Mouse (Mus musculus) embryonic fibroblast, embryonic 13.5 days (primary cell): ENCODE data around the gene Trim71. TPM values are rescaled to one million over a fixed set of nuclear protein-coding genes. Genes with fewer than 3 reads are reported as not detected.

ENCODE experiments used
- H3K27ac ChIP-seq: 2 replicates; pipeline ENCODE4 v1.5.1; 2012; ENCODE audit warnings: low read length, control low read depth, inconsistent platforms; ENCODE audit not compliant: insufficient read depth
- H3K4me1 ChIP-seq: 2 replicates; pipeline ENCODE4 v1.6.1; 2011; ENCODE audit warnings: low read length; ENCODE audit not compliant: control insufficient read depth, insufficient read depth
- H3K4me3 ChIP-seq: 2 replicates; pipeline ENCODE4 v1.5.1; 2011; ENCODE audit warnings: mild to moderate bottlenecking, control low read depth, low read length; ENCODE audit not compliant: insufficient read depth
- CTCF ChIP-seq: IDR thresholded peaks from 2 replicates; pipeline ENCODE4 v1.5.1; 2011; ENCODE audit warnings: mild to moderate bottlenecking, control low read depth, low read length, moderate library complexity, borderline replicate concordance; ENCODE audit not compliant: insufficient read depth
- POLR2A ChIP-seq: IDR thresholded peaks from 2 replicates; pipeline ENCODE4 v1.6.1; 2011; ENCODE audit warnings: low read depth, mild to moderate bottlenecking, control low read depth, low read length, moderate library complexity
- polyA plus RNA-seq: library from polyadenylated mRNA; stranded (reverse); fragments of >200 nt; gene quantifications from 2 replicates; pipeline ENCODE4 v1.2.4, GENCODE M21; 2011; ENCODE audit warnings: low read depth; ENCODE audit not compliant: missing spikeins, insufficient read length

Trim71 gene
- polyA plus RNA-seq, 1 experiment: 1.1 TPM

- TF ChIP-seq POLR2A: no peak
- TF ChIP-seq CTCF: no peak
- H3K4me3 ChIP-seq: no peak overlapping the region
- no peaks in the 10 kb centered on the region for H3K4me1 ChIP-seq
- no peak overlapping the region for H3K27ac ChIP-seq
These were observed 14.5 kb upstream of the Trim71 start for GRCm38 (mm10) chr9:114578646-114579045.

GRCm38 (mm10) chr9:114576001-114576400 is 11.8 kb upstream of the Trim71 start:
- Histone ChIP-seq H3K4me3 (no peak overlapping the region), H3K4me1 (no peaks in the 10 kb centered on the region), H3K27ac (no peak overlapping the region)
- TF ChIP-seq CTCF (no peak), POLR2A (no peak)

- Histone ChIP-seq H3K27ac (no peak overlapping the region), H3K4me1 (no peaks in the 10 kb centered on the region), H3K4me3 (no peak overlapping the region)
- TF ChIP-seq POLR2A: no peak
- no peak for TF ChIP-seq CTCF
These were observed 9.4 kb upstream of the Trim71 start for GRCm38 (mm10) chr9:114573528-114573927.

- Histone ChIP-seq H3K27ac (no peak overlapping the region), H3K4me3 (no peak overlapping the region), H3K4me1 (no peaks in the 10 kb centered on the region)
- no peak for TF ChIP-seq POLR2A
- TF ChIP-seq CTCF: no peak
These were observed 4.7 kb upstream of the Trim71 start for GRCm38 (mm10) chr9:114568682-114569474.

GRCm38 (mm10) chr9:114564667-114565066 is 498 bp upstream of the Trim71 start:
- TF ChIP-seq POLR2A: no peak
- no peak for TF ChIP-seq CTCF
- no peak overlapping the region for H3K27ac ChIP-seq
- H3K4me3 ChIP-seq: no peak overlapping the region
- no peaks in the 10 kb centered on the region for H3K4me1 ChIP-seq

GRCm38 (mm10) chr9:114562919-114563751 is 1.0 kb downstream of the Trim71 start:
- Histone ChIP-seq H3K4me1 (no peaks in the 10 kb centered on the region), H3K27ac (no peak overlapping the region; the same call in 1 of the 2 replicates), H3K4me3 (peak overlapping the region; percentile 39)
- TF ChIP-seq POLR2A (no peak), CTCF (no peak)

GRCm38 (mm10) chr9:114562031-114562918 is 1.9 kb downstream of the Trim71 start:
- Histone ChIP-seq H3K4me3 (peak overlapping the region; percentile 44), H3K27ac (no peak overlapping the region), H3K4me1 (no peaks in the 10 kb centered on the region)
- no peak for TF ChIP-seq CTCF
- TF ChIP-seq POLR2A: no peak

- TF ChIP-seq POLR2A: no peak
- TF ChIP-seq CTCF: no peak
- no peaks in the 10 kb centered on the region for H3K4me1 ChIP-seq
- peak overlapping the region; percentile 44 for H3K4me3 ChIP-seq
- H3K27ac ChIP-seq: no peak overlapping the region
These were observed 2.5 kb downstream of the Trim71 start for GRCm38 (mm10) chr9:114561671-114561971.
